Mouse (Mus musculus) intestine, embryonic 15.5 days (tissue): ENCODE results near the gene Pip4k2c. TPM values are rescaled to one million over a fixed set of nuclear protein-coding genes. Genes with fewer than 3 reads are reported as not detected.

Source experiments
- ATAC-seq: fragments of 200-750 bp; cut with Nextera tagmentation; 2 replicates; pipeline ENCODE4 v1.8.0; 2017; ENCODE audit warnings: moderate TSS enrichment, moderate library complexity
- H3K27ac ChIP-seq: fragments of 300-500 bp; sonication (generic); 2 replicates; pipeline ENCODE4 v1.5.1; 2015; ENCODE audit warnings: mild to moderate bottlenecking, inconsistent platforms
- H3K27me3 ChIP-seq: fragments of 300-500 bp; sonication (generic); replicated peaks from 2 replicates; pipeline ENCODE4 v1.6.1; 2015; ENCODE audit warnings: inconsistent platforms
- H3K36me3 ChIP-seq: fragments of 300-500 bp; sonication (generic); 2 replicates; pipeline ENCODE4 v1.6.1; 2015; ENCODE audit warnings: inconsistent platforms
- H3K4me1 ChIP-seq: fragments of 300-500 bp; sonication (generic); replicated peaks from 2 replicates; pipeline ENCODE4 v1.6.1; 2015; ENCODE audit warnings: inconsistent platforms
- H3K4me2 ChIP-seq: fragments of 300-500 bp; sonication (generic); replicated peaks from 2 replicates; pipeline ENCODE4 v1.6.1; 2015; ENCODE audit warnings: mild to moderate bottlenecking, inconsistent platforms
- H3K4me3 ChIP-seq: fragments of 300-500 bp; sonication (generic); replicated peaks from 2 replicates; pipeline ENCODE4 v1.5.1; 2015; ENCODE audit warnings: inconsistent platforms
- H3K9ac ChIP-seq: fragments of 300-500 bp; sonication (generic); 2 replicates; pipeline ENCODE4 v1.6.1; 2015; ENCODE audit warnings: inconsistent platforms
- H3K9me3 ChIP-seq: fragments of 300-500 bp; sonication (generic); 2 replicates; pipeline ENCODE4 v1.6.1; 2016; ENCODE audit warnings: inconsistent platforms
- WGBS: fragments of 180-500 bp; shearing (Covaris S2); methylation state at CpG from one replicate; pipeline ENCODE4 v1.1.7; 2015; 5-methylcytosine and 5-hydroxymethylcytosine counted together
- polyA plus RNA-seq: library from polyadenylated mRNA; unstranded; fragments of >200 nt; fragmentation: Nextera tagmentation; extraction: Ambion mirVana; gene quantifications from 2 replicates; pipeline ENCODE4 v1.2.1, GENCODE M21; 2015

The Pip4k2c gene
- polyA plus RNA-seq, 1 experiment from 2014 or later: 35.0 TPM

DNA sequence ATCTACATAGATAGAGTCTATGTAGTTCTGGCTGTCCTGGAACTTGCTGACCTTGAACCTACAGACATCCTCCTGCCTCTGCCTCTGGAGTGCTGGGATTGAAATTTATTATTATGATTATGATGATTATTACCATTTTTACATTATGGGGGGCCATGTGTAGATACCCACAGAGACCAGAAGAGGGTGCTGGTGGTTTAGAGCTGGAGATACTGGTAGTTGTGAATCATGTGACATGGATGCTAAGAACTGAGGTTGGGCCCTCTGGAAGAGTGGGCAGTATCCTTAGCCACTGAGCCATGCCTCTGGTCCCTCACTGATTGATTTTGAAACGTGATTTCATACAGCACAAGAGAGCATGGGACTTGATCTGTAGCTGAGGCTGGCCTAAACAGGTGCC, 24.9 kb downstream of the Pip4k2c start:
- peaks cover under 1% of the 10 kb centered on the region for H3K27me3 ChIP-seq
- ATAC-seq: no peak
- 83% methylated on average over 1 of the region's 1 CpGs for WGBS
- H3K4me3 ChIP-seq: no peak overlapping the region
- no peaks in the 10 kb centered on the region; the same call in none of the 2 replicates for H3K36me3 ChIP-seq
- H3K4me2 ChIP-seq: no peak overlapping the region
- no peaks in the 10 kb centered on the region for H3K9me3 ChIP-seq
- peaks cover 38% of the 10 kb centered on the region for H3K4me1 ChIP-seq
- no peak overlapping the region for H3K27ac ChIP-seq
- no peak overlapping the region for H3K9ac ChIP-seq

DNA sequence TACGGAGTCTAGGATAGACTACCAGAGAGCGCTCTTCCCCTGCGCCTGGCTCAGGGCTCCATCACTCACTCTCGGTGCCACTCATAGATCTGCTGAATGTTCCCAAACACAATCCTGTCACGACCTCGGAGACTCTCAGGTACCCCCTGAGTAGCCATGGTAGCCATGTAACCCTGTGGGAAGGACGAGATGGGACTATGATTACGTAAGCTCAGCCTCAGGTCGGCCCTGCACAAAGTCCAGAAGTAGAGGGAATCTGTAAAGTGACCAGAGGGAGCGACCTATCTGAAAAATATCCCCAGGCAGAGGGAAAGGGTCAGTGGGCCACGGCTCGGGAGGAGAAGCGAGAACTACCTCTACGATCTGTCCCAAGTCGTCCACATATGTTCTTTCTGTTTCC, 25.9 kb downstream of the Pip4k2c start:
- H3K4me1 ChIP-seq: peaks cover 32% of the 10 kb centered on the region
- no peaks in the 10 kb centered on the region; the same call in 1 of the 2 replicates for H3K36me3 ChIP-seq
- peaks cover 10% of the 10 kb centered on the region for H3K27me3 ChIP-seq
- ATAC-seq: no peak
- no peak overlapping the region for H3K4me3 ChIP-seq
- H3K4me2 ChIP-seq: no peak overlapping the region
- H3K27ac ChIP-seq: no peak overlapping the region
- 82% methylated on average over 15 of the region's 15 CpGs for WGBS
- H3K9ac ChIP-seq: no peak overlapping the region
- H3K9me3 ChIP-seq: no peaks in the 10 kb centered on the region

DNA sequence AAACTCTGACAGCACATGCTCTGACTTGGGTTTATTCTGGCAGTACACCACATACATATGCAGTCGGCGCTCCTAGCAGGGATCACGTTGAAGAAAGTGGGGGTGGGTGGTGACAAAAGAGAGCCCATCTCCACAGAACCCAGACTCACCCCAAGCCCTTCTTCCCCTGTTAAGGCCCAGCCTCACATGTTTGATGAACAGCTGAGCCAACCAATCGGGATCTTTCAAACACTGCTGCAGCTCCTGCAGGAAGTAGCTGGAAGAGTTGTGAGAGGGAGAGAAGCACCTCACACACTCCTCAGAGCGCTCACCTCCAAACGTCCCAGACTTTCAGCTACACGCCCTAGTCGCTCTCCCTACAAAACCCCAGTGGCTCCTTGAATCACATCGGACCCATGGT, 26.3 kb downstream of the Pip4k2c start:
- 80% methylated on average over 9 of the region's 9 CpGs for WGBS
- no peak for ATAC-seq

DNA sequence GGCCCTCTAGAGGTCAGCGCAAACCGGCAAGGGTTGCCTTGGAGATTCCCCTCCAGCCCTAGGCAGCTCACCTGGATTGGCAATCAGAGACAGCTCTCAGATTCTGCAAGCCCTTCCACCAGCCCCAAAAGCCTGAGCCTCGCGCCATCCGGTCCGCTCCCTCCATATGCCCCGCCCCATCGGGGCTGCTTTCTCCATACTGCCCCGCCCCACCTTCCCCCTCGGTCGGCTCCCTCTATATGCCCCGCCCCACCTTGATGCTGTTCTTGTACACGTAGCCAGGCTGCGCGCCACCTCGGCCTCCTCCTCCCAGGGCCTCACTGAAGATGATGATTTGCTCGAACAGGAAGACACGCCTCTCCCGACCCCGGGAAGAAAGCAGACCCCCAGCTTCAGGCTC, 27.6 kb downstream of the Pip4k2c start:
- no peaks in the 10 kb centered on the region; the same call in 1 of the 2 replicates for H3K36me3 ChIP-seq
- H3K4me1 ChIP-seq: peaks cover 28% of the 10 kb centered on the region
- H3K27me3 ChIP-seq: peaks cover 26% of the 10 kb centered on the region
- ATAC-seq: peak; percentile 33
- H3K9me3 ChIP-seq: no peaks in the 10 kb centered on the region
- 0 out of 2 replicates have a peak overlapping the region, but pooled peaks have one; percentile 15 for H3K4me3 ChIP-seq
- peak overlapping the region; percentile 17; the same call in 1 of the 2 replicates for H3K9ac ChIP-seq
- H3K27ac ChIP-seq: no peak overlapping the region
- WGBS: 14% methylated on average over 20 of the region's 20 CpGs
- peak overlapping the region; percentile 51 for H3K4me2 ChIP-seq

More for the DNA sequence above, 26.3 kb downstream of the Pip4k2c start:
- Histone ChIP-seq H3K27ac (no peak overlapping the region), H3K36me3 (no peaks in the 10 kb centered on the region; the same call in 1 of the 2 replicates), H3K9ac (no peak overlapping the region), H3K4me3 (no peak overlapping the region), H3K9me3 (no peaks in the 10 kb centered on the region), H3K4me2 (no peak overlapping the region), H3K4me1 (peaks cover 33% of the 10 kb centered on the region), H3K27me3 (peaks cover 14% of the 10 kb centered on the region)

DNA sequence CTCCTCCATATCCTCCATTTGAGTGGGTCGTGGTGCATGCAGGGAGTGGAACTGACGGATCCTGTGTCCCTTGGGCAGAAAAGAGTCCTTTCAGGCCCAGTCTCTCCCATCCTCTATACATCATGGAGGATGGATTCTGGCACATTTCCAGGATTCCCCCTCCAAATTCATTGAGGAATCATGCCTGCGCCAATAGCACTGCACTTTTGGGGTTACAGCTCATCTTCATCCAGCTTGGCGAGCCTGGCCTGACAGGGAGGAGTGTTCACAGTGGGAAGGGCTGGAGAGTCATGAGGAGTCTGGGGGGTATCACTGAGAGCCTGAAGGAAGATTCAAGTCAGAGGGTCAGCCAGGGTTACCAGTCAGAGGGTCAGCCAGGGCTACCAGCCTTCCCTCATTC, 28.8 kb downstream of the Pip4k2c start:
- Histone ChIP-seq H3K27ac (no peak overlapping the region), H3K9me3 (no peaks in the 10 kb centered on the region), H3K27me3 (peaks cover 37% of the 10 kb centered on the region), H3K36me3 (no peaks in the 10 kb centered on the region; the same call in 1 of the 2 replicates), H3K4me2 (no peak overlapping the region), H3K4me1 (peaks cover 30% of the 10 kb centered on the region), H3K4me3 (no peak overlapping the region), H3K9ac (no peak overlapping the region)
- 89% methylated on average over 4 of the region's 4 CpGs for WGBS
- no peak for ATAC-seq

DNA sequence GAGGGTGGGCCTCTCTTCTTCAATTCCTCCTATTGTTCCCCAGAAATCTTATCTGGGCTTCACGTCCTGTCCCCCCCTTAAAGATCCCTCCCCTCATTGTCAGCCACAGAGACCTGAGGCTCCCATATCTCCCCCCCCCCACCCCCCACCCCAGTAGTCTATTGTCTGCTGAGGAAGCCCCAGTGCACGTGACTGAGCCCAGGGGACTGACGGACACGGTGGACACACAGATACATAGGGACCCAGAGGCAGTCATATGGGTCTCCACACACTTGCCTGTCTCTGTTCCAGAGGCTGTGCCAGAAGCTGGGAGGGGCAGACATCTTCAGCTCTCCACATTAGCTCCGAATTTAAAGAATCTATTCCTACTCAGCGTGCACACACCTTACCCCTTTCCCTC, 29.8 kb downstream of the Pip4k2c start:
- ATAC-seq: no peak
- no peak overlapping the region for H3K27ac ChIP-seq
- peaks cover 31% of the 10 kb centered on the region for H3K4me1 ChIP-seq
- no peaks in the 10 kb centered on the region for H3K9me3 ChIP-seq
- H3K27me3 ChIP-seq: peaks cover 42% of the 10 kb centered on the region
- WGBS: 69% methylated on average over 6 of the region's 6 CpGs
- no peaks in the 10 kb centered on the region; the same call in 1 of the 2 replicates for H3K36me3 ChIP-seq
- no peak overlapping the region for H3K4me3 ChIP-seq
- H3K9ac ChIP-seq: no peak overlapping the region
- no peak overlapping the region for H3K4me2 ChIP-seq

DNA sequence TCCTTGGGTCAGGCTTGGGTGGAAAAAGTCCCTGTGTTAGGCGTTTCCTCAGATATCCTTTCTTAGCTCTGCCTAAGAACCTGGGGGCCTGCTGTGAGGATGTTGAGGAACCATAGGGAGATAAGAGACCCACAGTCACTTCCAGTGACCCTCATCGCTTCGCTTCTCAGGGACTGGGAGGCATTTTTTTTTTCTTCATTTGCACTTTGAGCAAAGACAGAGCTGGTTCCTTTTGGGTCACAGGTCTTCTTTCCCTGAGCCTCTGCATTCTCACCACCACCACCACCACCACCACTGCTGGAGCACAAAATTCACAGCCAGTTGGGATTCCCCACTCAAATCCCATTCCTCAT, 30.7 kb downstream of the Pip4k2c start:
- H3K4me2 ChIP-seq: no peak overlapping the region
- H3K9me3 ChIP-seq: no peaks in the 10 kb centered on the region
- WGBS: 27% methylated on average over 3 of the region's 3 CpGs
- no peaks in the 10 kb centered on the region for H3K36me3 ChIP-seq
- no peak overlapping the region for H3K9ac ChIP-seq
- ATAC-seq: no peak
- H3K27me3 ChIP-seq: peaks cover 42% of the 10 kb centered on the region
- peaks cover 31% of the 10 kb centered on the region for H3K4me1 ChIP-seq
- no peak overlapping the region for H3K4me3 ChIP-seq
- H3K27ac ChIP-seq: no peak overlapping the region

DNA sequence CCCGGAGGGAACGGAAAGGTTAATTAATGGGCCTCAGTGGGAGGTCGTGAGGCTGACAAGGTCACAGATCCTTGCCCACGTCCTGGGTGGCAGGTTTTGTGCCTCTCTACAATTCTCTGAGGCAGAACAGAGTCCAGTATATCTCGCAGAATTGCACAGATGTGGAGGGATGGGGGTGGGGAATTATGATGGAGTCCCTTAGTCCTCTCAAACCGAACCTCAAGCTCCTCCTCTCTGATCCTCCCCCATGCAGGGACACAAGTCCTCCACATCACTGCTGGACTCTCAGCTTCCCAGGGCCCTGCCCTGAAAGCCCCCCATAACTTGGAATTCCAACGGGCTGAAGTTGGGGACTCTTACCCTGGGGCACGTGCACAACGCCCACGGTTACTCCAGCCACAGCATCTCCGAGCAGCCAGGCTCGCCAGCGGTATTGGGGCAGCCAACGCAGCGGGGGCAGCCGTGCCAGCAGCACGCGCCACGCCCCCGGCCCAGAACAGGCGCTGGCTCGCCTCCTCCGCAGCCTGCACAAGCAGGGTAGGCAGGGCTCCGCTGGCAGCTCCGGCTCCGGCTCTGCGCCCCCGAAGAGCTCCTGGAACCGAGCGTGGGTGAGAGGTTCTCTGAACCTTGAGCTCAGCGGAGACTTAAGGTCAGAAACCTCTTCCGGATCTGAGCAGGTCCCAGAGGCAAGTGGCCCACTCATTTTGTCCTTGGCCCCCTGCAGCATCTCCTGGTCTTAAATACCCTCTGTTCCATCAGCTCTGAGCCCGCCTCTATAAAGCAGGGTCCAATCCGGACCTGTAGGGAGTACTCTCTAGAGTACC, 31.3 kb downstream of the Pip4k2c start, which contains the start of gene Slc26a10:
Gene Slc26a10 (minus strand): TSS at position 775 of the 824 bp plus-strand sequence.
- Histone ChIP-seq H3K9me3 (no peaks in the 10 kb centered on the region), H3K27ac (no peak within 1 kb of the TSS), H3K4me2 (peak within 1 kb of the TSS; percentile 49), H3K4me1 (peaks cover 31% of the 10 kb centered on the region), H3K4me3 (peak within 1 kb of the TSS; percentile 19; the same call in 1 of the 2 replicates), H3K27me3 (peaks cover 42% of the 10 kb centered on the region), H3K36me3 (no peaks in the 10 kb centered on the region), H3K9ac (no peak within 1 kb of the TSS)
- 5% methylated on average over 34 of the region's 34 CpGs for WGBS
- ATAC-seq: peak; percentile 28; the same call in 1 of the 2 replicates

DNA sequence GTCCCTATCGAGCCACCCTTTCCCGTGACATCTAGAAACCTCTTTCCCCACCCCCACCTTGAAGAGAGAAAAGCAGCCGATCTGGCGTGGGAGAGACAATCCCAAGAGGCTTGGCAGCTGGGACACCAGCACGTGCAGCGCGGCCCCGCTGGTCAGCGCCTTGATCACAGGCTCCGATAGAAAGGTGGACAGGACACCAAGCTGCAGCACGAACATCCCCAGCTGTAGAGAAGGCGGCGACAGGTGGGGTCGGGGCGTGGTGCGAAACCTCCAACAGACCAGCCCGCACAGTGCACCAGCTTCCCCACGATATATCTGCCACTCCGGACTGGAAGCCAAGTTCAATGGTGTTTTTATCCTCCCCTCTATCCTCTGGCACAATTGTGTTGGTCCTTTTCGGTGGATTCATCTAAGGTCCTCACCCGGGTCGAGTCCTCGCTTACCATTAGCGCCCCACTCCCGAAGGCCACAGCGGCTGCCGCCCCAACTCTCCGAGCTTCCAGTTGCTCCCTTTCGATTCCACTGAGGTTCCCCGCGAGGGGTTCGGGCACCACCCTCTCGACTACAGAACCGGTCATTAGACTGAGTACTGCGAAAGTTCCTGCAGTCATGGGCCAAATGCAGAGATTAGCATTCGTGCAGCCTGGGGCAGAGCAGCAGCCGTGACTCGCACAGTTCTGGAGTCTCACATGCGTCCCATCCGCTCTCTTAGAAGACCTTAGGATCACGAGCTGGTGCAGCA, 32.9 kb downstream of the Pip4k2c start:
- H3K27me3 ChIP-seq: peaks cover 42% of the 10 kb centered on the region
- H3K9ac ChIP-seq: no peak overlapping the region
- H3K4me3 ChIP-seq: peak overlapping the region; percentile 28; the same call in 1 of the 2 replicates
- H3K36me3 ChIP-seq: no peaks in the 10 kb centered on the region
- H3K4me1 ChIP-seq: peaks cover 24% of the 10 kb centered on the region
- WGBS: 5% methylated on average over 41 of the region's 41 CpGs
- no peak for ATAC-seq
- H3K4me2 ChIP-seq: peak overlapping the region; percentile 73
- H3K9me3 ChIP-seq: no peaks in the 10 kb centered on the region
- no peak overlapping the region for H3K27ac ChIP-seq

DNA sequence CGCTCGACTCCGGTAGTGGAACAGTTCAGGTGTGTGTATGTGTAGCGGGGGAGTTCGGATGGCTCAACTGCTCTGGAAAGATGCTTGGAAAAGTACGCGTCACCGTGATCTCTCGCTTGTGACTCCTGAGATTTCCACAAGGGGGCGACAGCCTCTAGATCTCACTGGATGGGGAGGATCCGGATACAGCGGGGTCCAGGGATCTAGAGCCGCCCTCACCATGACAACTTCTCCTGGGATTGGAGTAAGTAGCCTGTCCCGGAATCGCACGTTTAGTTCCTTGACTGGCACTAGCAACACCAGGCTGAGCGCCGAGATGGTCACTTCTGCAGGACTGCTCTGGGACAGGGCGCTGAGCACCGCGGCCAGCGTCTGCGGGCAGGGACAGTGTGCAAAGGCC, 33.7 kb downstream of the Pip4k2c start:
- peak overlapping the region; percentile 28 for H3K4me3 ChIP-seq
- no peaks in the 10 kb centered on the region for H3K9me3 ChIP-seq
- ATAC-seq: peak; percentile 52
- no peak overlapping the region for H3K9ac ChIP-seq
- 2% methylated on average over 23 of the region's 23 CpGs for WGBS
- no peaks in the 10 kb centered on the region for H3K36me3 ChIP-seq
- peaks cover 19% of the 10 kb centered on the region for H3K4me1 ChIP-seq
- H3K27me3 ChIP-seq: peaks cover 42% of the 10 kb centered on the region
- no peak overlapping the region for H3K27ac ChIP-seq
- H3K4me2 ChIP-seq: peak overlapping the region; percentile 73

DNA sequence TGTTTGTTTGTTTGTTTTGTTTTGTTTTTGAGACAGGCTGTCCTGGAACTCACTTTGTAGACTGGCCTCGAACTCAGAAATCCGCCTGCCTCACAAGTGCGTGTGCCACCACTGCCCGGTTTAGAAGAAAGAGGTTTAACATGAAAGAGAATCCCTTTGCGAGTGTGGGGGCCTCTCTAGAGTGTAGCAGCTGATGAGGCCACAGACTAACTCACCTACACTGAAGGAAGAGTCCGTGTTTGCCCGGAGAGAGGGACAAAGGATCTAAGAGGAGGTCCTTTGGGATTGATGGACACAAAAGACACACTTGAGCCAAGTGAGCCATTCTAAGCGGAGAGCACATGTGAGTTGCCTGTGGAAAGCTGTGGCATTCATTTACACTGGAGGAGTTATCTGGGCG, 34.1 kb downstream of the Pip4k2c start:
- 0 out of 2 replicates have a peak overlapping the region, but pooled peaks have one; percentile 28 for H3K4me3 ChIP-seq
- no peaks in the 10 kb centered on the region for H3K9me3 ChIP-seq
- WGBS: 21% methylated on average over 9 of the region's 9 CpGs
- peaks cover 19% of the 10 kb centered on the region for H3K4me1 ChIP-seq
- no peak overlapping the region for H3K27ac ChIP-seq
- ATAC-seq: no peak
- peaks cover 42% of the 10 kb centered on the region for H3K27me3 ChIP-seq
- peak overlapping the region; percentile 73 for H3K4me2 ChIP-seq
- no peak overlapping the region for H3K9ac ChIP-seq
- H3K36me3 ChIP-seq: no peaks in the 10 kb centered on the region

DNA sequence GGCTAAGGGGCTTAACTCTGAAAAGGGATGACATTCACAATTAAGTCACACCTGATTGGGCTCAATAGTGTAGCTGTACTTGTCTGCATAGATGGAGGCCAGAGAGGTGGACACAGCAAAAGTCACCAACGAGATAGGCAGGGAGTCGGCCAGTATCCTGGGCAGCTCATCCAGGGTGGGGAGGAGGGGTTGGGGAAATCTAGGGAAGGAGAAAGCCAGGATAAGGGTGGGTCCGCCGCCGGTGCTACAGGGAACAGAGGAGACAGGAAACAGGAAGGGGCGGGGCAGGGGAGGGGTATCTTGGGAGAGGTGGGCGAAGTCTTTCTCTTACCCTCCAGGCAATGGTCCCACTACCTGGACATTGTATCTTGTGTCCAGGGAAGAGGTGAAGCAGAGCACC, 34.6 kb downstream of the Pip4k2c start:
- H3K27ac ChIP-seq: no peak overlapping the region
- WGBS: 7% methylated on average over 7 of the region's 7 CpGs
- no peak overlapping the region for H3K4me3 ChIP-seq
- H3K27me3 ChIP-seq: peaks cover 42% of the 10 kb centered on the region
- no peak for ATAC-seq
- H3K36me3 ChIP-seq: no peaks in the 10 kb centered on the region; the same call in 1 of the 2 replicates
- H3K9ac ChIP-seq: no peak overlapping the region
- H3K9me3 ChIP-seq: no peaks in the 10 kb centered on the region
- H3K4me1 ChIP-seq: peaks cover 19% of the 10 kb centered on the region
- no peak overlapping the region; the same call in 1 of the 2 replicates for H3K4me2 ChIP-seq
